Mouse (Mus musculus) left cerebral cortex, adult 8-10 months (tissue): ENCODE results near the gene Prorsd1. TPM values are rescaled to one million over a fixed set of nuclear protein-coding genes. Genes with fewer than 3 reads are reported as not detected.
A peak's percentile ranks its signal among the peaks of the same experiment; 100 is the strongest.
"Not testable (repeated sequence)": the region's sequence is repeated elsewhere in the genome, so short reads cannot be mapped to it uniquely, and the experiment has no call there.

Experiments
- DNase-seq, 2 experiments: peaks; one replicate each; pipeline ENCODE4 v3.0.0; 2022; ENCODE audit warnings: low spot score in 2 of 2
- total RNA-seq, 4 experiments: library from RNA; stranded (reverse); gene quantifications; 2 replicates each; pipeline ENCODE4 v1.2.4; 2022

The Prorsd1 gene
- 1 to 10 TPM; 3.2 to 6.5 (median 5.5) TPM for total RNA-seq

DNA sequence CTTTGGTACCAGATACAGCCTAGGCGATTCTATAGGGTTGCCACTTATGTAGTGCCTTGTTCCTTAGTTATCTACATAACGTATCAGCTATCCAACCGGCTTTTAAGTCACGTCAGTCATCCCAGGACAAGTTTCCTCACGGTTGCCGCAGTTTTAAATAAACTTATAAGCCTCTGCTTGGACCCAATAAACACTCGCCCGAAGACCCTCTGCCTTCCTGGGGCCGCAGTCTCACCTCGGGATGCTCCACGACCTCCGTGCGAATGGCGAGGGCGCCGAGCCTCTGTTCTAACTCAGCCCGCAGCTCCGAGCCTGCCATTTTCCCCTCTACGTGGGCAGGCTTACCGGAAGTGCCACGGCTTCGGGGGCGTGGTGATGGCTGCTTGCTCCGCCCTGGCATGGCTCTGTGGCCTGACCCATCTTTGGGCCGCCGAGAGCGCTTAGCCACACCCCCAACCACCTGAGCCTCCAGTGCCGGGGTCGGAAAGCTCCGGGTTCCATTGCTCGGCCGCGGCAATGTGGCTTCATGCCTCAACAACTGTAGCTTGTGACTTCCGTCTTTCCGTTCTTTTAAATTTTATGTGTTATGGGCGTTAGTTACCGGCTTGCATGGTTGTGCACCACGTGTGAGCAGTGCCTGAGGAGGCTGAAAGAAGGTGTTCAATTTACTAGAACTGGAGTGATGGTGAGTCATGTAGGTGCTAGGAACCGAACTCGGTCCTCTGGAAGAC lies at the start of gene Prorsd1:
Gene Prorsd1 (minus strand): TSS at position 352 of the 731 bp plus-strand sequence.
- DNase-seq = peak; percentile 38 to 65

DNA sequence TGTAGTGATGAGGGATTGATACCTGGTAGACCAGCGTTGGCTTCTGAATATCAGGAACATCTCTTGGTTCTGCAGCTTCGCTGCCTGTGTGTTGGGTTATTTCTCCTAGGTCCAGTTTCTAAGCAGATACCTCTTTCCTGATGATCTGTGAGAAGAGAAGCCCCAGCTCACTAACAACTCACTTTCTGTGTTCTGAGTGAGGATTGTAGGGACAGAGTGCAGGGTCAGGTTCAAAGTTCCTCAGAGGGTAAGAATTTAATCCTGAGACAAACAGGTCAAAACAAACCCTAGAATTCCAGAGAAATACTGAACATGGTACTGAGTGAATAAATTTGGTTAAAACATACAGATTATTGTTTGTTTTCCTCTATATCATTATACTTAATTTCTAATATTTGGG lies 48.6 kb upstream of the Prorsd1 start:
- DNase-seq = no peak

DNA sequence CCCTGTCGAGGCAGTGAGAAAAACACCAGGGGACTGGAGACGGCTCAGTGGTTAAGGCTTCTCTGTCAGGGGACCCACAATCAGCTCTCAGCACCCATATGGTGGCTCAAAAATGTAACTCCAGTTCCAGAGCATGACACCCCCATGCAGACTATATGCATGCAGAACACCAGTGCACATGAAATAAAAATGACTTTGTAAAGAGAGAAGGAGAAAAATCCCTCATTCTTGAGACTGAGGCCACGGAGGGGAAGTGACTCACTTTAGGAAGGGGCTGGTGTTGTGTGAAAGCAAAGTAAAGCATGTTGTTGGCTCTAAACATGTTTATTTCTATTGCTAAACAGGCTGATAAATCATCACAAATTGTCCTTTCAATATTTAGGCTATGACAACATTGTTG lies 46.2 kb upstream of the Prorsd1 start:
- DNase-seq = no peak

GRCm38 (mm10) chr11:29560452-29560851 lies 45.6 kb upstream of the Prorsd1 start:
- DNase-seq = no peak

DNA sequence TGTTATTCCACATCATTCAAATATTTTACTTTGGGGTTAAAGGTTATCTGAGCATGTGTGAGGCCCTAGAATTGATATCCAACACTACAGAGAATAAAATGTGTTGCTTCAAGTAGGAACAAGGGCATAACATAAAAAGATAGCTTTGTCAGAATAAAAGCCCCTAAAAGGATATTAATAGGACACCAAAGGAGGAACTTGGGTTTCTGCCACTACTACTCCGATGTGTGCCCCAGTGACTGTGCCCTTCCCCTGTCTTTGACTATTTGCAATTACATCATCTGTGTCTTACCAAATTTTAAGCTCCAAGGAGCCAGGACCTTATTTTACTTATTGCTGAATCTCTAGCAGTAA lies 34.6 kb upstream of the Prorsd1 start:
- no peak for DNase-seq

GRCm38 (mm10) chr11:29548504-29549424 lies 33.9 kb upstream of the Prorsd1 start:
- DNase-seq = no peak

DNA sequence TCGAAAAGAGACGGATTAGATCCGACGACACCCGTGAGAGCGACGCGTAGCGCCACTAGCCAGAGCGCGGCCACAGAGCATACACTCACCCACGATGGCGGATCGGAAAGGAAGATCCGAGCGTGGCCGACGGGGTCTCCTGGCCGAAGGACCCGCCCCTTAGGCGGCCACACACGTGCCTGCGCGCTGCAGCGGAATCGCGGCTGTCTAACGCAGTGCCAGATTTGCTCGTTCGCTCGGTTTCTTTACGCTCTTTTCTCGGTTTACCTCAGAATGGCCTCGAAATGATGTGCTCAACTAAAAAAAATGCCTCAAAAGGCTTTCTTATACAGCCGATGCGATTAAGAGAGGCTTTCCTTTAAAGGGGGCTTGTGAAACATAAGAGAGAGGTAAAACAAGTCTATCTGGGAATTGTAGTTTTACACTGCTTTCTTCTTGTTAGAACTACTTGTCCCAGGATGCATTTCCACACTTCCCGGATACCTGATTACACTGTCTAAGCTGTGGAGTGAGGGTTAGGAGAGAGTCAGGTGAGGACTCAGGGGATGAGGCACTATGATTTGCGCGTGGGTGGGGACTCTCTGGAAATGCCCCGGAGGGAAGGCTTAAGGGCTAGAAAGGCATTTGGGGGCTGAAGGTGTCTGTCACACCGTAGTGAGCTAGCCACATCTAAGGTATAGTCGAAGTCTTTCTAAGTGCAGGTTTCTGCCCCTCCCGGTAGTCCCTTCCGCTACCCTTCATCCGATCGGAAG lies 33.1 kb upstream of the Prorsd1 start, which contains the start of the genes Clhc1 and Rps27a:
Gene Clhc1 (plus strand): TSS at position 199 of the 752 bp plus-strand sequence.
Gene Rps27a (minus strand): TSS at position 358 of the 752 bp plus-strand sequence.
- peak; percentile 87 to 91 for DNase-seq

GRCm38 (mm10) chr11:29547249-29547751 lies 32.5 kb upstream of the Prorsd1 start:
- DNase-seq = no peak

DNA sequence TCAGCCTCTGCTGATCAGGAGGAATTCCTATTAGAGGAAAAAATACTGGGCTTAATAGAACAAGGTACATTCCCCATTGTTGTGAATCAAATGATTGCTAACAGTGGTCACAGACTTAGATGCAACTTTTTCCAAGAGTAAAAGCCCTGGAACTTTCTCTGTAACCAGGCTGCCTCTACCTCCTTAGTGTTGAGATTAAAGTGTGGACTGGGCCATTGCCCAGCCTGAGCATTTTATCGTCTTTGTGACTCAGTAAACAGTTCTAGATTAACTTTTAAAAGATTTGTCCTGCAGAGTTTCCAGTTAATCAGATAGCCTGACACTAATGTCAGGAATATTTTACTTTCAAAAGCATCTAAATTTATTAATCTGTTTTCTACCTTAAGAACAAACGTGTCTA lies 31.9 kb upstream of the Prorsd1 start:
- DNase-seq = no peak

GRCm38 (mm10) chr11:29546297-29546696 lies 31.5 kb upstream of the Prorsd1 start:
- not testable (repeated sequence) for DNase-seq

DNA sequence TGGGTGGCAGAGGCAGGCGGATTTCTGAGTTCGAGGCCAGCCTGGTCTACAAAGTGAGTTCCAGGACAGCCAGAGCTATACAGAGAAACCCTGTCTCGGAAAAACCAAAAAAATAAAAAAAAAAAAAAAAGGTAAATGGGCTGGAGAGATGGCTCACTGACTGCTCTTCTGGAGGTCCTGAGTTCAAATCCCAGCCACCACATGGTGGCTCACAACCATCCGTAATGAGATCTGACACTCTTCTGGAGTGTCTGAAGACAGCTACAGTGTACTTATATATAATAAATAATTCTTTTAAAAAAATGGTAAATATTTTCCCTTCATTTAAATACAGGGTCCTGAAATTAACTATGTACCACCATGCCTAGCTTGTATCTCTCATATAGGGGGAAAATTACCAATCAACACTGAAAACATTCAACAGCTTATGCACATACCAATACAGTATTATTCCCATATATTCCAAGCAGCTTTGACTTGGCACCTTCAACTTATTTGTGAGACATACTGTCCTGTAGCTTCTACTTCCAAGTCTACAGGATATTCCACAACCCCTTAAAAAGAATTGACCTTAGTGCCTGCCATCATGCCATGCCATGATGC lies 30.4 kb upstream of the Prorsd1 start:
- not testable (repeated sequence) for DNase-seq

- no peak for DNase-seq
Observed at GRCm38 (mm10) chr11:29544225-29544945, 29.6 kb upstream of the Prorsd1 start.

- no peak for DNase-seq
Observed at GRCm38 (mm10) chr11:29538201-29538600, 23.4 kb upstream of the Prorsd1 start.

DNA sequence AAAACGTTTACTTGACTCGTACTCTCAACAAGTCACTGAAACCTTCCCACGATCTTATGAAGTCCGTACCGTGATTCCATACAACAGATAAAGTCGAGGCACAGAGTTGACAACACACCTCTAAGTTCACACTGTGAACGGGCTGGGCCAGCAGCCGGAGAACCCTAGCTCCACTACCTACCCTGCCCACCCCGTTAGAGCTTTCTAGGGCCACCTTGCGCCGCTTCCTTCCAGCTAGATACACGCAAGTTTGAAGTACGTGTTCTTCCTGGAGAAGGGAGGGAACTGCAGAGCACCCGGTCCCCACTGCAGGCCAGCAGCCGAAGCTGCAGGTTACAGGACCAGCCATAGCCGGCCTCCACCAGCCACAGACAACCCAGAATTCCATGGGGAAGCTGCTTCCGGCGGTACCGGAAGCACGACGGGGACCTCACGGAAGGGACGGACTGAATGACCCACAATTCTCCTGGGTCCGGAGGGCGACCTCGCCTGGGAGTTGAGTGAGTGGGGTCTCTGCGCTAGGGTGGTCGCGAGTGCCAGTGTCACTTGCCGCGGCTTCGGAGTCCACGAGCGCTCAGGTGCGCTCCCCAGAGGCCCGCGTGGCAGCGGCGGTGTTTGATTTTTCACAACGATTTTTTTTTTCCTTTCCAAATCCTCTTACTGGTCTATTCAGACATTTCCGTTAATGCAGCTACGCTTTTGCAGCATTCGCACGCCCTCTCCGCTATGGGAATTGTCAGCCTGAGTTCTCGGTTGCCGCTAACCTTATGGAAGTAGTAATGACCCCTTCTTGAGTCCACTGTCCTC lies 11.4 kb upstream of the Prorsd1 start, which contains the start of gene Mtif2:
Gene Mtif2 (plus strand): TSS at position 421 of the 807 bp plus-strand sequence.
- peak; percentile 65 to 69 for DNase-seq

DNA sequence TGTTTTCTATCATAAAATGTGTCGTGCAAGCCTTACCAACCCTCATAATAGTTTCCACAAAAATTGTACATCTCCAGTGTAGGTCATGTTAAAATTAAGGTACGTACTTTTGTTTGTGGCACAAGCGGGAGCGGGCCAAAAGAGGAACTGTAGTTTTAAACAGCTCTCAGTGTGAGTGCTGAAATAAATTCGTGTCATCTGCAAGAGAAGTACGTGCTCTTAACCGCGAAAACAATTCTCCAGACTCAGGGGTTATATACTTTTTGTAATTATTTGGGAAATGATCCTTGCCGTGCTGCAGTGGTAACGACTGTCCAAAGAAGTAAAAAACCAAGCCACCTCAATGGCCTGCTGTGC lies 530 bp downstream of the Prorsd1 start:
- no peak for DNase-seq

DNA sequence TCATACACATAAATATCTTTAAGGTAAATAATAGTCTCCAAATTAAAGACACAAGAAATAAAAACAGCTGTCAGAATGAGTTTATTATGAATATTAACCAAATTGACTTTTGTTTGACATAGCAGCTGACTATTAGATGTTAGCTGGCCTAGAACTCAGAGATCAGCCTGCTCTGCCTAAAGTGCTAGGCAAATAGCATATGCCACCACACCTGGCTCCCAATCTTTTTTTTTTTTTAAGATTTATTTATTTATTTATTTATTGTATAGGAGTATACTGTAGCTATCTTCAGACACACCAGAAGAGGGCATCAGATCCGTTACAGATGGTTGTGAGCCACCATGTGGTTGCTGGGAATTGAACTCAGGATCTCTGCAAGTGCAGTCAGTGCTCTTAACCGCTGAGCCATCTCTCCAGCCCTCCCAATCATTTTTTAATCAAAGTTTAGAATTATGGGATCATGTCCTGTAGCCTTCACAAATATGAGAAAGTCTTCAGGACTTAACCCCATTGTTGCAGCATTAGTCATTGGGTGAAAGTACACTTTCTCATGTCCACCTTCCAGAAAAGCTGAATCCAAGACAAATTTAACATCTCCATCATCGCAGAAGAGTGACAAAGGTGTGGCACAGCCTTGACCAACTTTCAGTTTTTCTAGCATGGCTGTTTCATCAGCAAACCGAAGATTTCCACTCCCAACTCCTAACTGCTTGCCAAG lies 1.9 kb downstream of the Prorsd1 start:
- DNase-seq = no peak

- no peak for DNase-seq
Observed at GRCm38 (mm10) chr11:29509421-29509820, 5.4 kb downstream of the Prorsd1 start.

DNA sequence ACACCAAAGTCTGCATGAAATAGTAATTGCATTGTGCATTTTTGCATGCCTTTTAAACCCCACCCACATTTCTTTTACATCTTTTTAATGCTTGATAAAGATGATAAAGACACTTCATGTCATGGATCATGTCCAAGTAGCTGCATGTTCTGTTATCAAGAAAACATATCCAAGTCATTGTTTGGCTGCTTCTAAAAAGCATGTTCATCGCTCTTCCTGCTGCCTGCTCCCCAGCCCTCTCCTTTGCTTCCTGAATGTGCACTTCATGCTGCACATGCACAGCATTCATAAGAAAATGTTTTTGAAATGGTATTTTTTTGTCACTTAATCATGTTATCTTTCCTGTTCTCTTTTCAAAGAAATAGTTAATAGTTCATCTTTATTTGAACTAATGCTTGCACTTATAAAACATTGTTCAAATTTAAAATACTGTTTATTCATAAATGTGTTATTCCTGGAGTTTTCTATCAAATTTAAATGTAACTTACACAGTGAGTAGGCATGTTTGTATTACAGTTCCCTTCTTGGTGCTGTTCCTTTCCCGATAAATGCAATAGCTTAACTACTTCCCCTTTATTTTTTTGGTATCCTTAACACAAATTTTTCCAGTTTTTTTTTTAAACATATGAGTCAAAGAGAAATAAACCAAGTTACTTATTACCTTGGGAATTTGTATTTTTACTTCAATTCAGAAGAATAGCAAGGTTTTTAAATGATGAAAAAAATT lies 9.8 kb downstream of the Prorsd1 start:
- no peak for DNase-seq
